Mouse (Mus musculus) cerebellum, adult 11 months (tissue): Measurements from ENCODE around the gene Vmn2r29.
"Not testable (repeated sequence)": the region's sequence is repeated elsewhere in the genome, so short reads cannot be mapped to it uniquely, and the experiment has no call there.

ENCODE experiments used
- DNase-seq: peaks from one replicate; pipeline ENCODE4 v3.0.0; 2022

Gene Vmn2r29

DNA sequence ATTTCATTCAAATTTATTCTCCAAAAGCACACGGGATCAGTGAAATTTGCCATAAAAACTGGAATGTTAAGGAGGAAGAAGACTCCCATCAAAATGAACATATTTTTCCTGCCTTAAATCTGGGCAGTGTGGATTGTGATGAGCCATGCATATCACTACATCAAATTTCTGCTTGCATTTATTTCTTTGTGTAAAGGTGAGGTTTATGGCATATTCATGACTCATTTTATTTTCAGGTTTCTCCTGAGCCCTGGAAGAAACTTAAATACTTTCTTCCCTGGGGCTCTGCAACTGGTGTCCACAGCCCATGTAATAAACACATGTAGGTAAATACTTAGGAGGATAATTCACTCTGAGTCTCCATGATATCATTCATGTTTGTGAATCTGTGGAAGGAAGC is at the start of gene Vmn2r29:
Gene Vmn2r29, minus strand, starts transcription at position 101 of the 400 bp plus-strand sequence.
- not testable (repeated sequence) for DNase-seq

DNA sequence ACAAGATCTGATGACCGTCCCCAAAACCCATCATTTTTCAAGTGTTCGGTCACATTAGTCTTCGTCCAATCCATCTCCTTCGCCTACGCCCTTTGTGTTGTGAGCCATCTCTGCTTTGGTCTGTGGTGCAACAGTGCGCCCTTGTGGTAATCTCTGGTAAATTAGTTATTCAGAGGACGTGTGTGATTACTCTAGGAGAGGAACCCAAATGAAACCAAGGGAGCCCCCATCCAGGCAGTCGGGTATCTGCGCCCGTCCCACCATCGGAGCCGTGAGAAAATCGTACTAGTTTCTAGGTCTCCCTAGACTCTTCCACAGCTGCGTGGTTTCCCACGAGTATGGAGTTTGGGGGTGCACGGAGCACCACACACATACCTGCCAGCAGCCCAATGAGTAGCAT is 48.5 kb upstream of the Vmn2r29 start:
- peak; percentile 48 for DNase-seq

DNA sequence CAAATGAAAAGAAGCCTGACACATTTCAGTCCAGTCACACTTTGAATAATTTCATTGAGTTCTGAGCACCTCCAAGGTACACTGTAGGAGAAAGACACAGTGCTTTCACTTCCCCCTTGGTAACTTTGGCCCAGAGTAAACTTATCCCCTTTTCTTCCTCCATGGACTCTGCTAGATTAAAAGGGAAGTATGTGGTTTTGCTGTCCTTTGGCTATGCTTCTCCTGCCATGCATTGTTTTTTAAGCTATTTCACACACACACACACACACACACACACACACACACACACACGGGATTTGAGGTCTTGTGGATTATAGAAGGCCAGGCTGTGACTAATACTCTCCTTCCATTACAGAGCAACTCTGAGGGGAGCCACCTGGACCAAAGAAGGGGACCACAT is 34.3 kb upstream of the Vmn2r29 start:
- no peak for DNase-seq

DNA sequence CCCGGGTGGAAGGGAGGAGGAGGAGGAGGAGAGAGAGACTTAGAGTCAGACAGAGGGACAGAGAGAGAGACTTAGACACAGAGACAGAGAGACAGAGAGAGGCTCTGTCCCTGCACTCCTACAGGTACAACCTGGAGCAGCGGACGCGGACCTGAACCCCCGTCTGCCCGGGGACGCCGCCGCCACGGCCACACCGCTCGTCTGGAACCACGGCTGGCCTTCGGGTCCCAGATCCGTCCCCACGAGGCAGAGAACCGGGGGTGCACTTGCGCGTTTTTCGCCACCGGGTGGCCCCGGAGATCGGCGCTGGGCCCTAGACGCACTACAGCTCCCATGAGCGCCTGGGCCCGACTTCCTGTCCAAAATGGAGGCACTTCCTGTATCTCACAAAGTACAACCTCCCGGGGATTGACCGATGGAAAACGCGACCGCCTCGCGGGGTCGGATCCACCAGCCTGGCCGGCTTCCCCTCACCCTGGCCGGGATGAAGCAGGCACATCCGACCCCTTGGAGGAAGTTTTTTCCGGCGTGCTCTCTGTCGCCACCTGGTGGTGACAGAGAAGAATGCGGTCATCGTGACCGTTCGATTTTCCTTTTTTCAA is 30.9 kb upstream of the Vmn2r29 start, which contains the start of gene Gm45844:
Gene Gm45844, minus strand, starts transcription at position 324 of the 602 bp plus-strand sequence.
- peak; percentile 92 for DNase-seq

DNA sequence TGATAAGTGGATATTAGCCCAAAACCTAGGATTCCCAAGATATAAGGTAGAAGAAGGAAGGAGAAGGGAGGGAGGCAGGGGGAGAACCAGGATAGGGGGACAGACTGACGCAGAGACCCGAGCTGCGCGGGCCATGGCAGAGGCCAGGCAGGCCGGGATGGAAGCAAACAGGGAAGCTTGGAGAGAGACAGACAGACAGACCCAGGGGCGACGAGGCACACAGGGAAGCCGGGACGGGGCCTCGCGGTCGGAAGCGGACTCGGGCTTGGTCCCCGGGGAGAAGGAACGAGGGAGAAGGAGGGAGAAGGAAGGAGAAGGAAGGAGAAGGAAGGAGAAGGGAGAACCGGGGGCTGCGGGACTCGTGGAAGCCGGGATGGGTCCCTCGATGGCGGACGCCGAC is 30.4 kb upstream of the Vmn2r29 start:
- not testable (repeated sequence) for DNase-seq

DNA sequence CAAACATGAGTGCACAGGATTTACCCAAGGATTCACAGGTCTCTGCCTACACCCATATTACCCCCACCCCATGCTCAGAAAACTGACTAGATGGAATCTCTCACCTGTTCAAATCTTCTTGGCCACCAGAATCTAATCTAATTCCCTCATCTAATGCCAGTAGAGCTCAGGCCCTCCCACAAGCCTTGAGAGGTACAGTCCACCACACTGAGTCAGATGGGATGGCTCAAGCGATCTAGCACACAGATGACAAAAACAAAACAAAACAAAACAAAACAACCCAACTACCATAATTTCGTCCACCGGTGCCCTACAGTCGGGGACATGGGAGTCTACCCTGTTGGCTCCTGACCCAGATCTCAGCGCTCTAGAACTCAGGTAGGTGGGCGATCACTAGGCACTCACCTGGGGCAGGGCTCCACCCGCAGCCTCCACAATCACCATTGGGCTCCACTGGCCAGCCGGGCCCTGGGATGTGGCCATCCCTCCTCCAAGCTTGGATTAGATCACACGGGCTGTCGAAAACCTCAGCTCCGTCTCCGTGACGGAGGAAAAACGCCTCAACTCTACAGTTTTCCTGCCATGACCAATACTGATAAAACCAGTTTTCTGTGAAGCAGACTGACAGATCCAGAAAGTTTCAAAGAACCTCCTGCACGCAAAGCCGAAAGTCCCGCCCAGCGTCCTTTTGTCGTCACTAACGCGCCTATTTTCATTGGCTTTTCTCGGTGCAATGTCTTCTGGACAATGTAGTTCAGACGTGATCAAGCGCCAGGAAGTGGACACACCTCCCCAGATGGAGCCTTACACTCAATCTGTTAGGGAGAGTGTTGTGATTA is 37.6 kb downstream of the Vmn2r29 start, which contains the start of gene Zfp772:
Gene Zfp772, minus strand, starts transcription at position 686 of the 839 bp plus-strand sequence.
- peak; percentile 40 for DNase-seq

DNA sequence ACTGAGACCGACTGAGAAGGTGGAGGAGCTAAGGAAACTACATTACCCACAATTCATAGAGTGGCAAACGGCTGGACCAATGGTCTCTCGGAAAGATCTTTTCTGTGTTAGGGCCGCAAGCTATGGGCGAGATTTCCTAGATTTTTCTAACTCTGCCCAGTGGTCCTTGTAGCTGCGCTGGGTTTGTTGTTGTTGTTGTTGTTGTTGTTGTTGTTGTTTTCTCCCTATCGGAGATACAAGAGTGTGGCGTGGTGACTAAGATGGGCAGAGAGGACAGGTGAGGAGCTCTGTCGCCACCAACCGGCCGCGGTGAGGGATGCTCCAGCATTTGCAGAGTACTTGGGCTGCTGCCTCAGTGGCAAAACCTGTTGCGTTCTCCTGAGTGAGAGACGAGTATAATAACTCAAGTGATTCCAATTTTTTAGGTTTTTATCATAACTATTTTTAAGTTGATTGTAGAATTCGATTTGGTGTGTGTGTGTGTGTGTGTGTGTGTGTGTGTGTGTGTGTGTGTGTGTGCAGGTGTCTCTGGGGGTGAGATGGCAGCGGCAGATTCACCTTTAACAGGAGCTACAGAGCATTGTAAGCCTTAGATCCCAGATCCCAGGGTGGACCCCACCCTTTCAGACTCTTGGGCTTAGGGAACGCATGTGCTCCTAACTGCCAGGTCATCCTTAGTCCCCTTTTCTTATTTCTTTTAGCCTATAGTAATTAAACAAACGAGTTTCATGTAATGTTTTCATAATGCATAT is 58.8 kb downstream of the Vmn2r29 start:
- peak; percentile 64 for DNase-seq

DNA sequence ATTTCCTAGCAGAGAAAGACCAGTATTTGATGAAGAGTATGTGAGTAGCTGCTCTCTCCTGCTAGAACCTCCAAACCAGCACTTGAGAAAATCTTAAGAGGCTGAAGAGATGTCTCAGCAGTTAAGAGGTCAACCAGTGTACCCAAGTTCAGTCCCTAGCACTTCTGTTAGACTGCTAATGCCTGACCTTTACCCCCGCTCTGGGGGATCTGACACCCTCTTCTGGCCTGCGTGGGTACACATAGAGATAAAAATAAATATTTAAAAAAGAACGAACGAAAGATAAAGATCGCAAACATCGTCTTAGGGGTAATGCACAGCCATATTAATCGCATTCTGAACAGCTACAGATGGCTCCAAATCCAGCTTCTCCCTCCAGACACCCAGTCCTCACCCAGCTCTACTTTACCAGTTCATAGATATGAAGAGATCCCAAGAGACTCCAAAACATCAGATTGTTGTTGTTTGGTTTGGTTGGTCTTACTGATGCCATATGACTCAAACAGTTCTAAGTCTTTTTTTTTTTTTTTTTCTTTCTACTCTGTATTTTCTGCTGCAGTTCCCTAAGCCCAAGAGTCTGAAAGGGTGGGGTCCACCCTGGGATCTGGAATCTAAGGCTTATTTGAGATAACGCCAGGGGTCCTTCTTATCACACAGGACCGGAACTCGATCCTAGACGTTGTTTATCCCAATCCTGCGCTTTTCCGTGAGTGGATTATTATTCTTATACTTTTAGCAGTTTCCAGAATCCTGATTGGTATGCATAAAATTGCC is 59.5 kb downstream of the Vmn2r29 start:
- DNase-seq, result no peak

DNA sequence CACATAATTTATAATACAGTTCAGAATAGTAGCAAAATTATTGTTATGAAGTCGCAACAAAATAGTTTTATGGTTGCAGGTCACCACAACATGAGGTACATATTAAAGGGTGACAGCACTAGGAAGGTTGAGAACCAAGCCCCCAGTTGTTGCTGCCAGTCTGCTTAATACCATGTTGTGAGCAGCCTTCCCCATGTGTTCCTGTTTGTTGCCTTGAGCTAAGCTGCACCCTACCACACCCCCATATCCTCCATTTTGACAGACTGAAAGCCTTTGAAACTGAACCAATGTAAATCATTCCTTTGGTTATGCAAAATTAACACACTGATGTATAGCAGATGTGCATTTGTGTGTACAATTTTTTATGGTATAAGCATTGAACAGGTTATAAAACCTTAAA is 61.2 kb downstream of the Vmn2r29 start:
- DNase-seq, result no peak
